Mouse (Mus musculus) heart, embryonic 13.5 days (tissue): ENCODE measurements around the gene Senp1. TPM values are rescaled to one million over a fixed set of nuclear protein-coding genes. Genes with fewer than 3 reads are reported as not detected.

Experiments
- ATAC-seq: fragments of 200-750 bp; cut with Nextera tagmentation; 2 replicates; pipeline ENCODE4 v1.8.0; 2017; ENCODE audit warnings: moderate TSS enrichment; ENCODE audit not compliant: insufficient number of reproducible peaks, low FRiP score, low TSS enrichment; ENCODE audit errors: extremely low read depth
- H3K27ac ChIP-seq: fragments of 300-500 bp; sonication (generic); replicated peaks from 2 replicates; pipeline ENCODE4 v1.5.1; 2015; ENCODE audit warnings: moderate library complexity, mild to moderate bottlenecking, inconsistent platforms
- H3K27me3 ChIP-seq: fragments of 300-500 bp; sonication (generic); replicated peaks from 2 replicates; pipeline ENCODE4 v1.6.1; 2015; ENCODE audit warnings: mild to moderate bottlenecking, inconsistent platforms
- H3K36me3 ChIP-seq: fragments of 300-500 bp; sonication (generic); 2 replicates; pipeline ENCODE4 v1.6.1; 2015; ENCODE audit warnings: mild to moderate bottlenecking, inconsistent platforms
- H3K4me1 ChIP-seq: fragments of 300-500 bp; sonication (generic); 2 replicates; pipeline ENCODE4 v1.6.1; 2015; ENCODE audit warnings: inconsistent platforms
- H3K4me2 ChIP-seq: fragments of 300-500 bp; sonication (generic); 2 replicates; pipeline ENCODE4 v1.6.1; 2015; ENCODE audit warnings: inconsistent platforms, mild to moderate bottlenecking, moderate library complexity
- H3K4me3 ChIP-seq: fragments of 300-500 bp; sonication (generic); 2 replicates; pipeline ENCODE4 v1.5.1; 2015; ENCODE audit warnings: moderate library complexity, mild to moderate bottlenecking, inconsistent platforms
- H3K9ac ChIP-seq: fragments of 300-500 bp; sonication (generic); 2 replicates; pipeline ENCODE4 v1.6.1; 2015; ENCODE audit warnings: inconsistent platforms, mild to moderate bottlenecking, moderate library complexity
- H3K9me3 ChIP-seq: fragments of 300-500 bp; sonication (generic); 2 replicates; pipeline ENCODE4 v1.6.1; 2016; ENCODE audit warnings: inconsistent platforms
- WGBS: fragments of 180-500 bp; shearing (Covaris S2); methylation state at CpG from one replicate; pipeline ENCODE4 v1.1.7; 2015; ENCODE audit warnings: mixed read lengths; 5-methylcytosine and 5-hydroxymethylcytosine counted together
- polyA plus RNA-seq: library from polyadenylated mRNA; unstranded; fragments of >200 nt; fragmentation: Nextera tagmentation; extraction: Ambion mirVana; gene quantifications from 2 replicates; pipeline ENCODE4 v1.2.1, GENCODE M21; 2015

The Senp1 gene
- polyA plus RNA-seq, 1 experiment from 2014 or later: 19.6 TPM

- H3K9ac ChIP-seq: no peak overlapping the region
- H3K27me3 ChIP-seq: no peaks in the 10 kb centered on the region
- no peaks in the 10 kb centered on the region for H3K36me3 ChIP-seq
- 42% methylated on average over 2 of the region's 2 CpGs for WGBS
- H3K4me2 ChIP-seq: no peak overlapping the region
- no peaks in the 10 kb centered on the region for H3K9me3 ChIP-seq
- no peak overlapping the region for H3K4me3 ChIP-seq
- H3K27ac ChIP-seq: no peak overlapping the region
- H3K4me1 ChIP-seq: peaks cover 21% of the 10 kb centered on the region
- no peak for ATAC-seq
These were observed 71.7 kb downstream of the Senp1 start for GRCm38 (mm10) chr15:98021886-98022285.

GRCm38 (mm10) chr15:98019047-98019446 is 74.5 kb downstream of the Senp1 start:
- no peaks in the 10 kb centered on the region for H3K9me3 ChIP-seq
- no peak for ATAC-seq
- H3K27me3 ChIP-seq: no peaks in the 10 kb centered on the region
- no peak overlapping the region for H3K27ac ChIP-seq
- H3K4me1 ChIP-seq: no peaks in the 10 kb centered on the region
- no peak overlapping the region for H3K4me3 ChIP-seq
- WGBS: 46% methylated on average over 3 of the region's 3 CpGs
- no peak overlapping the region for H3K4me2 ChIP-seq
- H3K9ac ChIP-seq: no peak overlapping the region
- no peaks in the 10 kb centered on the region for H3K36me3 ChIP-seq

- Histone ChIP-seq H3K4me3 (no peak overlapping the region), H3K27ac (no peak overlapping the region), H3K27me3 (0 out of 2 replicates have a peak, but pooled peaks cover under 1% of the 10 kb centered on the region), H3K9ac (no peak overlapping the region), H3K4me1 (no peaks in the 10 kb centered on the region), H3K4me2 (no peak overlapping the region), H3K36me3 (no peaks in the 10 kb centered on the region), H3K9me3 (no peaks in the 10 kb centered on the region)
- WGBS: 71% methylated on average over 4 of the region's 4 CpGs
- ATAC-seq: no peak
These were observed 75.6 kb downstream of the Senp1 start for GRCm38 (mm10) chr15:98017925-98018324.

GRCm38 (mm10) chr15:98012810-98013209 is 80.7 kb downstream of the Senp1 start:
- Histone ChIP-seq H3K9me3 (no peaks in the 10 kb centered on the region), H3K36me3 (no peaks in the 10 kb centered on the region), H3K4me1 (peaks cover 12% of the 10 kb centered on the region), H3K4me3 (no peak overlapping the region), H3K9ac (no peak overlapping the region), H3K4me2 (no peak overlapping the region), H3K27me3 (peaks cover 26% of the 10 kb centered on the region), H3K27ac (no peak overlapping the region)
- ATAC-seq: no peak
- 65% methylated on average over 6 of the region's 6 CpGs for WGBS

GRCm38 (mm10) chr15:98005181-98005580 is 88.4 kb downstream of the Senp1 start:
- H3K4me1 ChIP-seq: peaks cover 64% of the 10 kb centered on the region
- H3K4me3 ChIP-seq: peak overlapping the region; percentile 57
- peak overlapping the region; percentile 91 for H3K4me2 ChIP-seq
- no peak overlapping the region for H3K27ac ChIP-seq
- H3K9me3 ChIP-seq: no peaks in the 10 kb centered on the region
- H3K36me3 ChIP-seq: no peaks in the 10 kb centered on the region
- peak overlapping the region; percentile 81 for H3K9ac ChIP-seq
- WGBS: 17% methylated on average over 11 of the region's 11 CpGs
- peaks cover 77% of the 10 kb centered on the region for H3K27me3 ChIP-seq
- no peak for ATAC-seq

GRCm38 (mm10) chr15:98004740-98005159 is 88.8 kb downstream of the Senp1 start:
- Histone ChIP-seq H3K9ac (peak overlapping the region; percentile 81), H3K27me3 (peaks cover 78% of the 10 kb centered on the region), H3K4me3 (peak overlapping the region; percentile 57), H3K9me3 (no peaks in the 10 kb centered on the region), H3K4me2 (peak overlapping the region; percentile 91), H3K36me3 (no peaks in the 10 kb centered on the region), H3K4me1 (peaks cover 68% of the 10 kb centered on the region), H3K27ac (no peak overlapping the region)
- WGBS: 3% methylated on average over 19 of the region's 19 CpGs
- no peak for ATAC-seq

- Histone ChIP-seq H3K9ac (peak within 1 kb of the TSS; percentile 81), H3K4me3 (peak within 1 kb of the TSS; percentile 57), H3K27me3 (peaks cover 84% of the 10 kb centered on the region), H3K4me1 (peaks cover 67% of the 10 kb centered on the region), H3K4me2 (peak within 1 kb of the TSS; percentile 91), H3K36me3 (no peaks in the 10 kb centered on the region), H3K9me3 (no peaks in the 10 kb centered on the region), H3K27ac (peak within 1 kb of the TSS; percentile 24; the same call in 1 of the 2 replicates)
- WGBS: under 1% methylated on average over 59 of the region's 59 CpGs
- ATAC-seq: no peak
These were observed 89.5 kb downstream of the Senp1 start, which contains the start of gene Col2a1 for GRCm38 (mm10) chr15:98003822-98004739. Gene Col2a1 (minus strand): TSS chr15:98004695.

- Histone ChIP-seq H3K4me3 (peak overlapping the region; percentile 57), H3K4me1 (peaks cover 59% of the 10 kb centered on the region), H3K9ac (peak overlapping the region; percentile 81), H3K4me2 (peak overlapping the region; percentile 91), H3K9me3 (no peaks in the 10 kb centered on the region), H3K27me3 (peaks cover 93% of the 10 kb centered on the region), H3K36me3 (no peaks in the 10 kb centered on the region), H3K27ac (peak overlapping the region; percentile 69)
- ATAC-seq: 0 out of 2 replicates have a peak, but pooled peaks have one; percentile 28
- under 1% methylated on average over 42 of the region's 42 CpGs for WGBS
These were observed 90.3 kb downstream of the Senp1 start for GRCm38 (mm10) chr15:98002991-98003821.

GRCm38 (mm10) chr15:98002113-98002990 is 91.2 kb downstream of the Senp1 start:
- Histone ChIP-seq H3K4me2 (peak overlapping the region; percentile 91), H3K27me3 (peaks cover 99% of the 10 kb centered on the region), H3K4me3 (peak overlapping the region; percentile 57), H3K27ac (peak overlapping the region; percentile 69), H3K36me3 (no peaks in the 10 kb centered on the region), H3K9ac (peak overlapping the region; percentile 81), H3K9me3 (no peaks in the 10 kb centered on the region), H3K4me1 (peaks cover 58% of the 10 kb centered on the region)
- WGBS: under 1% methylated on average over 42 of the region's 42 CpGs
- ATAC-seq: no peak

GRCm38 (mm10) chr15:98001321-98002112 is 92.0 kb downstream of the Senp1 start:
- Histone ChIP-seq H3K4me2 (peak overlapping the region; percentile 91), H3K27me3 (peaks cover 95% of the 10 kb centered on the region), H3K27ac (peak overlapping the region; percentile 69), H3K36me3 (no peaks in the 10 kb centered on the region), H3K4me1 (peaks cover 61% of the 10 kb centered on the region), H3K4me3 (peak overlapping the region; percentile 57), H3K9me3 (no peaks in the 10 kb centered on the region), H3K9ac (peak overlapping the region; percentile 81)
- ATAC-seq: no peak
- 2% methylated on average over 37 of the region's 37 CpGs for WGBS
